Mouse (Mus musculus): ENCODE results near the gene Tbc1d8b. TPM values are rescaled to one million over a fixed set of nuclear protein-coding genes. Genes with fewer than 3 reads are reported as not detected.
"Not testable (repeated sequence)": the region's sequence is repeated elsewhere in the genome, so short reads cannot be mapped to it uniquely, and the experiment has no call there.

The Tbc1d8b gene
- polyA plus RNA-seq, 1 experiment, result 2.1 TPM

- WGBS, result 94% methylated on average over 8 of the region's 8 CpGs
- no peak for TF ChIP-seq POLR2A (IDR thresholded peaks at IDR 0.05; ENCODE audit: borderline replicate concordance, extremely low read depth, low read depth, low read length)
- no peak for TF ChIP-seq CTCF (IDR thresholded peaks at IDR 0.05; ENCODE audit: insufficient read depth, low read length)
- Histone ChIP-seq H3K4me3 (replicated peaks; ENCODE audit: extremely low read depth, low read depth, low read length) (no peak within 1 kb of the TSS), H3K4me1 (ENCODE audit: control insufficient read depth, insufficient read depth, low read length) (no peaks in the 10 kb centered on the region)
- no peak for DNase-seq
These were observed 29.6 kb downstream of the Tbc1d8b start, which contains the start of gene Gm15013 for GRCm38 (mm10) chrX:139714381-139714780. Gene Gm15013, minus strand, starts transcription at chrX:139714481.

GRCm38 (mm10) chrX:139722350-139722749 is 37.6 kb downstream of the Tbc1d8b start:
- no peak for DNase-seq
- H3K4me3 ChIP-seq (replicated peaks; ENCODE audit: extremely low read depth, low read depth, low read length), result no peak overlapping the region
- 83% methylated on average over 2 of the region's 2 CpGs for WGBS
- no peaks in the 10 kb centered on the region for H3K4me1 ChIP-seq (ENCODE audit: control insufficient read depth, insufficient read depth, low read length)
- no peak for TF ChIP-seq POLR2A (IDR thresholded peaks at IDR 0.05; ENCODE audit: borderline replicate concordance, extremely low read depth, low read depth, low read length)
- TF ChIP-seq CTCF (IDR thresholded peaks at IDR 0.05; ENCODE audit: insufficient read depth, low read length), result no peak

- TF ChIP-seq CTCF (IDR thresholded peaks at IDR 0.05; ENCODE audit: insufficient read depth, low read length), result no peak
- TF ChIP-seq POLR2A (IDR thresholded peaks at IDR 0.05; ENCODE audit: borderline replicate concordance, extremely low read depth, low read depth, low read length), result no peak
- Histone ChIP-seq H3K4me3 (replicated peaks; ENCODE audit: extremely low read depth, low read depth, low read length) (no peak overlapping the region), H3K4me1 (ENCODE audit: control insufficient read depth, insufficient read depth, low read length) (no peaks in the 10 kb centered on the region)
- 79% methylated on average over 3 of the region's 3 CpGs for WGBS
- no peak for DNase-seq
These were observed 45.7 kb downstream of the Tbc1d8b start for GRCm38 (mm10) chrX:139730541-139730940.

GRCm38 (mm10) chrX:139737066-139737465 is 52.3 kb downstream of the Tbc1d8b start:
- H3K4me3 ChIP-seq (replicated peaks; ENCODE audit: extremely low read depth, low read depth, low read length), result no peak overlapping the region
- 70% methylated on average over 5 of the region's 5 CpGs for WGBS

GRCm38 (mm10) chrX:139751855-139752254 is 67.1 kb downstream of the Tbc1d8b start:
- Histone ChIP-seq H3K4me1 (ENCODE audit: control insufficient read depth, insufficient read depth, low read length) (no peaks in the 10 kb centered on the region), H3K4me3 (replicated peaks; ENCODE audit: extremely low read depth, low read depth, low read length) (no peak overlapping the region)
- TF ChIP-seq CTCF (IDR thresholded peaks at IDR 0.05; ENCODE audit: insufficient read depth, low read length) (peak; percentile 69), POLR2A (IDR thresholded peaks at IDR 0.05; ENCODE audit: borderline replicate concordance, extremely low read depth, low read depth, low read length) (no peak)
- DNase-seq, result peak; percentile 14
- WGBS, result 0% methylated on average over 1 of the region's 1 CpGs

More at GRCm38 (mm10) chrX:139737066-139737465, 52.3 kb downstream of the Tbc1d8b start:
- no peak for DNase-seq
- TF ChIP-seq POLR2A (IDR thresholded peaks at IDR 0.05; ENCODE audit: borderline replicate concordance, extremely low read depth, low read depth, low read length) (no peak), CTCF (IDR thresholded peaks at IDR 0.05; ENCODE audit: insufficient read depth, low read length) (no peak)
- H3K4me1 ChIP-seq (ENCODE audit: control insufficient read depth, insufficient read depth, low read length), result no peaks in the 10 kb centered on the region

GRCm38 (mm10) chrX:139758634-139759033 is 73.8 kb downstream of the Tbc1d8b start:
- not testable (repeated sequence) for H3K4me3 ChIP-seq (replicated peaks; ENCODE audit: extremely low read depth, low read depth, low read length); H3K4me1 ChIP-seq (ENCODE audit: control insufficient read depth, insufficient read depth, low read length); DNase-seq
- WGBS, result 67% methylated on average over 3 of the region's 3 CpGs

GRCm38 (mm10) chrX:139762546-139762945 is 77.8 kb downstream of the Tbc1d8b start:
- 80% methylated on average over 2 of the region's 2 CpGs for WGBS
- DNase-seq, result no peak
- no peaks in the 10 kb centered on the region for H3K4me1 ChIP-seq (ENCODE audit: control insufficient read depth, insufficient read depth, low read length)
- TF ChIP-seq CTCF (IDR thresholded peaks at IDR 0.05; ENCODE audit: insufficient read depth, low read length) (no peak), POLR2A (IDR thresholded peaks at IDR 0.05; ENCODE audit: borderline replicate concordance, extremely low read depth, low read depth, low read length) (no peak)
- no peak overlapping the region for H3K4me3 ChIP-seq (replicated peaks; ENCODE audit: extremely low read depth, low read depth, low read length)

GRCm38 (mm10) chrX:139769975-139770637 is 85.3 kb downstream of the Tbc1d8b start:
- Histone ChIP-seq H3K4me1 (ENCODE audit: control insufficient read depth, insufficient read depth, low read length) (no peaks in the 10 kb centered on the region), H3K4me3 (replicated peaks; ENCODE audit: extremely low read depth, low read depth, low read length) (no peak overlapping the region)
- WGBS, result 70% methylated on average over 13 of the region's 13 CpGs
- TF ChIP-seq CTCF (IDR thresholded peaks at IDR 0.05; ENCODE audit: insufficient read depth, low read length) (no peak), POLR2A (IDR thresholded peaks at IDR 0.05; ENCODE audit: borderline replicate concordance, extremely low read depth, low read depth, low read length) (no peak)
- no peak for DNase-seq

GRCm38 (mm10) chrX:139774309-139775083 is 89.7 kb downstream of the Tbc1d8b start:
- TF ChIP-seq POLR2A (IDR thresholded peaks at IDR 0.05; ENCODE audit: borderline replicate concordance, extremely low read depth, low read depth, low read length) (no peak), CTCF (IDR thresholded peaks at IDR 0.05; ENCODE audit: insufficient read depth, low read length) (peak; percentile 46)
- WGBS, result 43% methylated on average over 18 of the region's 18 CpGs
- DNase-seq, result peak; percentile 46
- Histone ChIP-seq H3K4me1 (ENCODE audit: control insufficient read depth, insufficient read depth, low read length) (no peaks in the 10 kb centered on the region), H3K4me3 (replicated peaks; ENCODE audit: extremely low read depth, low read depth, low read length) (no peak overlapping the region)
